Mouse (Mus musculus) liver, postnatal 0 days (tissue): ENCODE results near the gene Vps52. TPM values are rescaled to one million over a fixed set of nuclear protein-coding genes. Genes with fewer than 3 reads are reported as not detected.
A peak's percentile ranks its signal among the peaks of the same experiment; 100 is the strongest.

Experiments
- ATAC-seq: fragments of 200-750 bp; cut with Nextera tagmentation; 2 replicates; pipeline ENCODE4 v1.8.0; 2017; ENCODE audit warnings: mild to moderate bottlenecking, moderate library complexity
- DNase-seq: peaks from one replicate; pipeline ENCODE4 v3.0.0-alpha.2; 2016
- H3K27ac ChIP-seq: fragments of 300-500 bp; sonication (generic); 2 replicates; pipeline ENCODE4 v1.5.1; 2014; ENCODE audit warnings: antibody characterized with exemption, moderate library complexity, mild to moderate bottlenecking, low read depth
- H3K27me3 ChIP-seq: fragments of 300-500 bp; sonication (generic); 2 replicates; pipeline ENCODE4 v1.6.1; 2014; ENCODE audit warnings: low read length, control low read depth, mixed read lengths; ENCODE audit not compliant: insufficient read depth
- H3K36me3 ChIP-seq: fragments of 300-500 bp; sonication (generic); replicated peaks from 2 replicates; pipeline ENCODE4 v1.6.1; 2014; ENCODE audit warnings: mild to moderate bottlenecking, control low read depth, low read length, moderate library complexity, mixed read lengths; ENCODE audit not compliant: insufficient read depth
- H3K4me1 ChIP-seq: fragments of 300-500 bp; sonication (generic); 2 replicates; pipeline ENCODE4 v1.6.1; 2014; ENCODE audit warnings: antibody characterized with exemption, mild to moderate bottlenecking, control low read depth; ENCODE audit not compliant: insufficient read depth
- H3K4me2 ChIP-seq: fragments of 300-500 bp; sonication (generic); 2 replicates; pipeline ENCODE4 v1.6.1; 2014; ENCODE audit warnings: low read depth, mild to moderate bottlenecking, low read length, moderate library complexity, mixed read lengths
- H3K4me3 ChIP-seq: fragments of 300-500 bp; sonication (generic); 2 replicates; pipeline ENCODE4 v1.5.1; 2014; ENCODE audit warnings: low read depth, low read length
- H3K9ac ChIP-seq: fragments of 300-500 bp; sonication (generic); replicated peaks from 2 replicates; pipeline ENCODE4 v1.6.1; 2014; ENCODE audit warnings: mild to moderate bottlenecking, moderate library complexity
- H3K9me3 ChIP-seq: fragments of 300-500 bp; sonication (generic); 2 replicates; pipeline ENCODE4 v1.6.1; 2016; ENCODE audit warnings: mild to moderate bottlenecking, control low read depth, low read length, mixed read lengths
- CTCF ChIP-seq: sonication (generic); IDR thresholded peaks from 2 replicates; pipeline ENCODE4 v1.5.1; 2016; ENCODE audit warnings: antibody characterized with exemption, low read depth
- EP300 ChIP-seq: IDR thresholded peaks from 2 replicates; pipeline ENCODE4 v1.6.1; 2016; ENCODE audit warnings: antibody characterized with exemption, low read depth, mild to moderate bottlenecking
- WGBS: fragments of 180-500 bp; shearing (Covaris S2); extraction: QIAGEN DNeasy Blood & Tissue Kit; methylation state at CpG from one replicate; pipeline ENCODE4 v1.1.7; 2014; ENCODE audit not compliant: insufficient replicate concordance; 5-methylcytosine and 5-hydroxymethylcytosine counted together
- polyA plus RNA-seq: library from polyadenylated mRNA; unstranded; fragments of >200 nt; fragmentation: Nextera tagmentation; extraction: Ambion mirVana; gene quantifications from 2 replicates; pipeline ENCODE4 v1.2.1, GENCODE M21; 2015

Gene Vps52
- polyA plus RNA-seq, 1 experiment from 2014 or later, result 13.4 TPM

GRCm38 (mm10) chr17:33932448-33932847 is 23.2 kb upstream of the Vps52 start:
- Histone ChIP-seq H3K4me2 (no peak overlapping the region), H3K9ac (no peak overlapping the region), H3K36me3 (peaks cover 31% of the 10 kb centered on the region), H3K27ac (no peak overlapping the region), H3K4me1 (peaks cover 11% of the 10 kb centered on the region), H3K9me3 (no peaks in the 10 kb centered on the region), H3K27me3 (no peaks in the 10 kb centered on the region), H3K4me3 (no peak overlapping the region)
- TF ChIP-seq CTCF, result no peak
- no peak for DNase-seq
- WGBS, result 80% methylated on average over 14 of the region's 14 CpGs
- no peak for ATAC-seq

DNA sequence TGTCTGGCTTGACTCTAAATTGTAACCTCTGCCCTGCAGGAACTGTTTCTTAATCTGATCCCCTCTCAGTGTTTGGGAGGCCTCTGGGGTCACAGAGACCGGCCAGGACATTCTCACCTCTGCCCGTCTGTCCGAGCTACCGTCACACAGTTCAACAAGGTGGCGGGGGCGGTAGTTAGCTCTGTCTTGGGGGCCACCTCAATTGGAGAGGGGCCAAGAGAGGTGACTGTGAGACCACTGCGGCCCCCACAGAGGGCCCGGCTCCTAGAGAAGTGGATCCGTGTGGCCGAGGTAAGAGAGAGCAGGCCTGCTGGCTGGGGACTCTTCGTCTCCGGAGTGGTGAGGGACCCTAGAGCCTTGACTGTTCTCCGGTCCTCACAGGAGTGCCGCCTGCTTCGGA is 22.6 kb upstream of the Vps52 start:
- no peak for TF ChIP-seq CTCF
- DNase-seq (no peak), ATAC-seq (no peak)
- no peaks in the 10 kb centered on the region for H3K27me3 ChIP-seq
- H3K9me3 ChIP-seq, result no peaks in the 10 kb centered on the region
- H3K27ac ChIP-seq, result no peak overlapping the region
- H3K9ac ChIP-seq, result no peak overlapping the region
- H3K4me3 ChIP-seq, result no peak overlapping the region
- WGBS, result 83% methylated on average over 15 of the region's 15 CpGs
- H3K4me2 ChIP-seq, result no peak overlapping the region
- H3K36me3 ChIP-seq, result peaks cover 25% of the 10 kb centered on the region
- peaks cover 11% of the 10 kb centered on the region for H3K4me1 ChIP-seq

- Histone ChIP-seq H3K36me3 (peaks cover 24% of the 10 kb centered on the region), H3K27ac (no peak overlapping the region), H3K4me2 (no peak overlapping the region), H3K4me1 (peaks cover 19% of the 10 kb centered on the region), H3K9me3 (no peaks in the 10 kb centered on the region), H3K9ac (no peak overlapping the region), H3K27me3 (no peaks in the 10 kb centered on the region), H3K4me3 (no peak overlapping the region)
- 79% methylated on average over 21 of the region's 21 CpGs for WGBS
- no peak for ATAC-seq
- no peak for TF ChIP-seq CTCF
- no peak for TF ChIP-seq EP300
- DNase-seq, result no peak
Measured at GRCm38 (mm10) chr17:33935422-33936055, 20.1 kb upstream of the Vps52 start.

DNA sequence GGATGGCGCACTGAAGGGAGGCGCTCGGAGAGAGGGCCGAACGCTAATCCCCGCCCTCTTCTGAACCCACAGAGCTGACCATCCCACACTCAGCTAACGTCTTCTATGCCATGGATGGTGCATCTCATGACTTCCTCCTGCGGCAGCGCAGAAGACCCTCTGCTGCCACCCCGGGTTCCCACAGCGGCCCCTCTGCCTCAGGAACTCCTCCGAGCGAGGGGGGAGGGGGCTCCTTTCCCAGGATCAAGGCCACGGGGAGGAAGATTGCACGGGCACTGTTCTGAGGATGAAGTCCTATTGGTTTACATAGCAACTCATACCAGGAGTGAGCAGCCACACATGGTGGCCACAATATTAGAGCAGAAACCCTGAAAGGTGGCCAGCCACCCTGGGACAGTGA is 18.6 kb upstream of the Vps52 start:
- Histone ChIP-seq H3K36me3 (peaks cover 24% of the 10 kb centered on the region), H3K4me2 (no peak overlapping the region), H3K27ac (no peak overlapping the region), H3K9ac (no peak overlapping the region), H3K4me1 (peaks cover 24% of the 10 kb centered on the region), H3K9me3 (no peaks in the 10 kb centered on the region), H3K27me3 (no peaks in the 10 kb centered on the region), H3K4me3 (no peak overlapping the region)
- ATAC-seq, result no peak
- 84% methylated on average over 15 of the region's 15 CpGs for WGBS
- TF ChIP-seq CTCF (no peak), EP300 (no peak)
- DNase-seq, result no peak

GRCm38 (mm10) chr17:33938783-33939182 is 16.8 kb upstream of the Vps52 start:
- H3K4me2 ChIP-seq, result peak overlapping the region; percentile 96

GRCm38 (mm10) chr17:33940206-33940805 is 15.3 kb upstream of the Vps52 start, which contains the start of the genes Pfdn6 and Wdr46:
Gene Pfdn6 (minus strand): TSS chr17:33940343.
Gene Wdr46 (plus strand): TSS chr17:33940660.
- H3K27ac ChIP-seq, result peak within 1 kb of the TSS; percentile 70
- H3K4me3 ChIP-seq, result peak within 1 kb of the TSS; percentile 84
- H3K27me3 ChIP-seq, result no peaks in the 10 kb centered on the region
- peaks cover 22% of the 10 kb centered on the region for H3K36me3 ChIP-seq
- H3K4me1 ChIP-seq, result peaks cover 21% of the 10 kb centered on the region
- H3K9me3 ChIP-seq, result no peaks in the 10 kb centered on the region
- H3K9ac ChIP-seq, result peak within 1 kb of the TSS; percentile 79
- ATAC-seq, result peak; percentile 94
- H3K4me2 ChIP-seq, result peak within 1 kb of the TSS; percentile 96
- TF ChIP-seq EP300 (peak; percentile 67; the same call in 1 of the 2 replicates), CTCF (no peak)
- under 1% methylated on average over 36 of the region's 36 CpGs for WGBS
- DNase-seq, result peak; percentile 90

More at GRCm38 (mm10) chr17:33938783-33939182, 16.8 kb upstream of the Vps52 start:
- ATAC-seq (no peak), DNase-seq (no peak)
- TF ChIP-seq CTCF (no peak), EP300 (no peak)
- no peaks in the 10 kb centered on the region for H3K9me3 ChIP-seq
- no peaks in the 10 kb centered on the region for H3K27me3 ChIP-seq
- H3K4me1 ChIP-seq, result peaks cover 21% of the 10 kb centered on the region
- WGBS, result 58% methylated on average over 11 of the region's 11 CpGs
- H3K4me3 ChIP-seq, result no peak overlapping the region; the same call in 1 of the 2 replicates
- 0 out of 2 replicates have a peak overlapping the region, but pooled peaks have one; percentile 11 for H3K27ac ChIP-seq
- peak overlapping the region; percentile 79 for H3K9ac ChIP-seq
- peaks cover 18% of the 10 kb centered on the region for H3K36me3 ChIP-seq
